Mouse (Mus musculus) thymus, adult 2 months (tissue): ENCODE measurements around the gene Ddx41.

Experiments
- CTCF ChIP-seq: fragments of 200-500 bp; IDR thresholded peaks from 2 replicates; pipeline ENCODE4 v1.5.1; 2012; ENCODE audit warnings: mild to moderate bottlenecking, control low read depth, low read length, moderate library complexity, borderline replicate concordance; ENCODE audit not compliant: control insufficient read depth, poor library complexity, insufficient read depth; ENCODE audit errors: extremely low read depth
- POLR2A ChIP-seq: fragments of 200-500 bp; IDR thresholded peaks from 2 replicates; pipeline ENCODE4 v1.6.1; 2012; ENCODE audit warnings: mild to moderate bottlenecking, low read length, control low read depth, moderate library complexity; ENCODE audit not compliant: control insufficient read depth, poor library complexity, insufficient read depth; ENCODE audit errors: extremely low read depth

- TF ChIP-seq CTCF (no peak), POLR2A (no peak)
These were observed 41.4 kb downstream of the Ddx41 start for GRCm38 (mm10) chr13:55494883-55495621.
